Mouse (Mus musculus): ENCODE data around the gene Myo1d. TPM values are rescaled to one million over a fixed set of nuclear protein-coding genes. Genes with fewer than 3 reads are reported as not detected.
A peak's percentile ranks its signal among the peaks of the same experiment; 100 is the strongest.

Myo1d gene
- total RNA-seq, 2 experiments from 2014 or later: 5.6 to 7.0 TPM

- no peak overlapping the region for H3K4me3 ChIP-seq
- no peak for TF ChIP-seq CTCF (IDR thresholded peaks at IDR 0.05)
- intact Hi-C loops (cut with DNase I): loop anchor here (2.0 kb wide), 2 partner anchors 49 to 61 kb away; no protein-coding TSS in a partner anchor
- peak overlapping the region; percentile 77 for H3K27ac ChIP-seq
- no peak for DNase-seq (ENCODE audit: extremely low spot score in 1 of 2, low spot score in 2 of 2)
Measured at GRCm38 (mm10) chr11:80664261-80664660, 115.6 kb downstream of the Myo1d start.

- TF ChIP-seq CTCF (IDR thresholded peaks at IDR 0.05): no peak
- intact Hi-C loops (cut with DNase I): loop anchor here (1.0 kb wide), 1 partner anchor 43 kb away; no protein-coding TSS in a partner anchor
- Histone ChIP-seq H3K4me3 (no peak overlapping the region), H3K27ac (no peak overlapping the region)
- DNase-seq (ENCODE audit: extremely low spot score in 1 of 2, low spot score in 2 of 2): peak in 1 of 2 experiments; percentile 22
Measured at GRCm38 (mm10) chr11:80645111-80645510, 134.7 kb downstream of the Myo1d start.

- intact Hi-C loops (cut with DNase I): no loop called here
- H3K4me3 ChIP-seq: no peak overlapping the region
- DNase-seq (ENCODE audit: extremely low spot score in 1 of 2, low spot score in 2 of 2): no peak
- no peak for TF ChIP-seq CTCF (IDR thresholded peaks at IDR 0.05)
- no peak overlapping the region for H3K27ac ChIP-seq
Measured at GRCm38 (mm10) chr11:80628992-80629865, 150.6 kb downstream of the Myo1d start.

- no peak for TF ChIP-seq CTCF (IDR thresholded peaks at IDR 0.05)
- intact Hi-C loops (cut with DNase I): no loop called here
- Histone ChIP-seq H3K4me3 (no peak overlapping the region), H3K27ac (no peak overlapping the region)
- DNase-seq (ENCODE audit: extremely low spot score in 1 of 2, low spot score in 2 of 2): no peak
Measured at GRCm38 (mm10) chr11:80628581-80628980, 151.2 kb downstream of the Myo1d start.

GRCm38 (mm10) chr11:80623038-80623380 lies 156.8 kb downstream of the Myo1d start:
- TF ChIP-seq CTCF (IDR thresholded peaks at IDR 0.05): no peak
- H3K27ac ChIP-seq: peak overlapping the region; percentile 86
- peak in 1 of 2 experiments; percentile 42 for DNase-seq (ENCODE audit: extremely low spot score in 1 of 2, low spot score in 2 of 2)
- peak overlapping the region; percentile 32 for H3K4me3 ChIP-seq
- intact Hi-C loops (cut with DNase I): no loop called here

- peak overlapping the region; percentile 86 for H3K27ac ChIP-seq
- no peak for TF ChIP-seq CTCF (IDR thresholded peaks at IDR 0.05)
Measured at GRCm38 (mm10) chr11:80622233-80623037, 157.4 kb downstream of the Myo1d start.

GRCm38 (mm10) chr11:80614949-80615725 lies 164.7 kb downstream of the Myo1d start:
- intact Hi-C loops (cut with DNase I): loop anchor here (1.0 to 2.0 kb wide), 3 partner anchors 12 to 130 kb away; no protein-coding TSS in a partner anchor
- Histone ChIP-seq H3K4me3 (no peak overlapping the region), H3K27ac (peak overlapping the region; percentile 83)
- no peak; the same call in 1 of the 2 replicates for TF ChIP-seq CTCF (IDR thresholded peaks at IDR 0.05)
- DNase-seq (ENCODE audit: extremely low spot score in 1 of 2, low spot score in 2 of 2): peak in 1 of 2 experiments; percentile 49

More at GRCm38 (mm10) chr11:80622233-80623037, 157.4 kb downstream of the Myo1d start:
- DNase-seq (ENCODE audit: extremely low spot score in 1 of 2, low spot score in 2 of 2): no peak
- peak overlapping the region; percentile 32 for H3K4me3 ChIP-seq
- intact Hi-C loops (cut with DNase I): no loop called here

GRCm38 (mm10) chr11:80614418-80614817 lies 165.4 kb downstream of the Myo1d start:
- DNase-seq (ENCODE audit: extremely low spot score in 1 of 2, low spot score in 2 of 2): peak in 1 of 2 experiments; percentile 54
- intact Hi-C loops (cut with DNase I): loop anchor here (2.0 kb wide), 2 partner anchors 50 to 130 kb away; no protein-coding TSS in a partner anchor
- peak; percentile 77 for TF ChIP-seq CTCF (IDR thresholded peaks at IDR 0.05)
- Histone ChIP-seq H3K4me3 (no peak overlapping the region), H3K27ac (peak overlapping the region; percentile 83)

- no peak overlapping the region for H3K4me3 ChIP-seq
- no peak for TF ChIP-seq CTCF (IDR thresholded peaks at IDR 0.05)
- intact Hi-C loops (cut with DNase I): no loop called here
- H3K27ac ChIP-seq: no peak overlapping the region
- DNase-seq (ENCODE audit: extremely low spot score in 1 of 2, low spot score in 2 of 2): no peak
Measured at GRCm38 (mm10) chr11:80613534-80613933, 166.3 kb downstream of the Myo1d start.

GRCm38 (mm10) chr11:80602707-80603441 lies 177.0 kb downstream of the Myo1d start:
- peak overlapping the region; percentile 21 for H3K4me3 ChIP-seq
- intact Hi-C loops (cut with DNase I): loop anchor here (1.0 to 2.0 kb wide), 7 partner anchors 12 to 126 kb away; partner anchors contain the start of gene Cdk5r1
- no peak for TF ChIP-seq CTCF (IDR thresholded peaks at IDR 0.05)
- H3K27ac ChIP-seq: peak overlapping the region; percentile 93
- DNase-seq (ENCODE audit: extremely low spot score in 1 of 2, low spot score in 2 of 2): peak; percentile 80 to 81

All from left cerebral cortex, adult 2 months (tissue).